Mouse (Mus musculus): ENCODE results near the gene Sidt1.

DNA sequence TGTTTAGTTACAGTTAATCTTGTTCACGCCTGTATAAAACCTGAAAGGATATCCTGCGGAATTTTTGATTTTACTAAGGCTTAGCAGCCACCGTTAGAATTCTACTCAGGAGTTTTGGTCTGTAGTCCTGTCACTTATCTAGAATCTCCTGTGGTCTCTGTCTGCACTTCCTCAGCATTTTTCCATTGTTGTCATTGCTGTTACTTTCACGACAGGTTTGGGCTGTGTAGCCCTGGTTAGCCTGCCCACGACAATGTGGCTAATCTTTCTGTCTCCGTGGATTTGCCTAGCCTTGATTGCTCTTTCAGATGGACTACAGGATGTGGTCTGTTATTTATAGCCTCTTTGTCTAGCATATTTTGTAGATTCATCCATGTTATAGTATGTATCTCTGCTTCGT is 23.3 kb upstream of the Sidt1 start:
- TF ChIP-seq CTCF (IDR thresholded peaks at IDR 0.05; ENCODE audit: low read depth) (no peak), EP300 (IDR thresholded peaks at IDR 0.05; ENCODE audit: low read depth) (no peak)

Measured in liver, embryonic 14.5 days (tissue).